Mouse (Mus musculus) liver, postnatal 0 days (tissue): Measurements from ENCODE around the gene Actr6. TPM values are rescaled to one million over a fixed set of nuclear protein-coding genes. Genes with fewer than 3 reads are reported as not detected.
A peak's percentile ranks its signal among the peaks of the same experiment; 100 is the strongest.
"Not testable (repeated sequence)": the region's sequence is repeated elsewhere in the genome, so short reads cannot be mapped to it uniquely, and the experiment has no call there.

ENCODE experiments used
- ATAC-seq: fragments of 200-750 bp; cut with Nextera tagmentation; 2 replicates; pipeline ENCODE4 v1.8.0; 2017; ENCODE audit warnings: mild to moderate bottlenecking, moderate library complexity
- DNase-seq: peaks from one replicate; pipeline ENCODE4 v3.0.0-alpha.2; 2016
- H3K27ac ChIP-seq: fragments of 300-500 bp; sonication (generic); 2 replicates; pipeline ENCODE4 v1.5.1; 2014; ENCODE audit warnings: antibody characterized with exemption, moderate library complexity, mild to moderate bottlenecking, low read depth
- H3K27me3 ChIP-seq: fragments of 300-500 bp; sonication (generic); 2 replicates; pipeline ENCODE4 v1.6.1; 2014; ENCODE audit warnings: low read length, control low read depth, mixed read lengths; ENCODE audit not compliant: insufficient read depth
- H3K36me3 ChIP-seq: fragments of 300-500 bp; sonication (generic); replicated peaks from 2 replicates; pipeline ENCODE4 v1.6.1; 2014; ENCODE audit warnings: mild to moderate bottlenecking, control low read depth, low read length, moderate library complexity, mixed read lengths; ENCODE audit not compliant: insufficient read depth
- H3K4me1 ChIP-seq: fragments of 300-500 bp; sonication (generic); 2 replicates; pipeline ENCODE4 v1.6.1; 2014; ENCODE audit warnings: antibody characterized with exemption, mild to moderate bottlenecking, control low read depth; ENCODE audit not compliant: insufficient read depth
- H3K4me2 ChIP-seq: fragments of 300-500 bp; sonication (generic); 2 replicates; pipeline ENCODE4 v1.6.1; 2014; ENCODE audit warnings: low read depth, mild to moderate bottlenecking, low read length, moderate library complexity, mixed read lengths
- H3K4me3 ChIP-seq: fragments of 300-500 bp; sonication (generic); 2 replicates; pipeline ENCODE4 v1.5.1; 2014; ENCODE audit warnings: low read depth, low read length
- H3K9ac ChIP-seq: fragments of 300-500 bp; sonication (generic); replicated peaks from 2 replicates; pipeline ENCODE4 v1.6.1; 2014; ENCODE audit warnings: mild to moderate bottlenecking, moderate library complexity
- H3K9me3 ChIP-seq: fragments of 300-500 bp; sonication (generic); 2 replicates; pipeline ENCODE4 v1.6.1; 2016; ENCODE audit warnings: mild to moderate bottlenecking, control low read depth, low read length, mixed read lengths
- CTCF ChIP-seq: sonication (generic); IDR thresholded peaks from 2 replicates; pipeline ENCODE4 v1.5.1; 2016; ENCODE audit warnings: antibody characterized with exemption, low read depth
- EP300 ChIP-seq: IDR thresholded peaks from 2 replicates; pipeline ENCODE4 v1.6.1; 2016; ENCODE audit warnings: antibody characterized with exemption, low read depth, mild to moderate bottlenecking
- WGBS: fragments of 180-500 bp; shearing (Covaris S2); extraction: QIAGEN DNeasy Blood & Tissue Kit; methylation state at CpG from one replicate; pipeline ENCODE4 v1.1.7; 2014; ENCODE audit not compliant: insufficient replicate concordance; 5-methylcytosine and 5-hydroxymethylcytosine counted together
- polyA plus RNA-seq: library from polyadenylated mRNA; unstranded; fragments of >200 nt; fragmentation: Nextera tagmentation; extraction: Ambion mirVana; gene quantifications from 2 replicates; pipeline ENCODE4 v1.2.1, GENCODE M21; 2015

Gene Actr6
- polyA plus RNA-seq, 1 experiment from 2014 or later = 19.2 TPM

- WGBS = 76% methylated on average over 3 of the region's 3 CpGs
- Histone ChIP-seq H3K27ac (no peak overlapping the region), H3K9me3 (0 out of 2 replicates have a peak, but pooled peaks cover 3% of the 10 kb centered on the region), H3K4me2 (no peak overlapping the region), H3K27me3 (no peaks in the 10 kb centered on the region), H3K4me3 (no peak overlapping the region), H3K4me1 (no peaks in the 10 kb centered on the region), H3K36me3 (peaks cover 7% of the 10 kb centered on the region), H3K9ac (no peak overlapping the region)
- no peak for DNase-seq
- TF ChIP-seq EP300 (no peak), CTCF (no peak; the same call in 1 of the 2 replicates)
- no peak for ATAC-seq
These were observed 24.7 kb downstream of the Actr6 start for GRCm38 (mm10) chr10:89707397-89707796.

DNA sequence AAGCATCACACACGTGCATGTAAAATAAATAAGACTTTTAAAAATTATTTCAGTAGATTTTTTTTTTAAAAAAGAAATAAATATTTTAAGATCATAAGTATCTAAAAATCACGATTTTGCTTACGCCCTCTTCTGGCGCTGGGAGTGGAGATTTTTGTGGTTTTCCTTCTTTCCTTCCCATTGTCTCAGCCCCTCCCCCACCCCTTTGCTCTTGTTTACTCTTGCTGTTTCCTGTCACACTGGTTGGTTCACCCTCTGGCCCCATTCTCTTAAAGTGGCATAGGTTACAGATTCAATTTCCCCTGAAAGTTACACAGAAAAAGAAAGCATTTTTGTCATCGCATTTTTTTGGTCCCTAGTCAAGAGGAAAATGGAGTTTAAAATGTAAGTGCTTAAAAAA lies 29.1 kb downstream of the Actr6 start:
- Histone ChIP-seq H3K4me2 (no peak overlapping the region), H3K4me3 (no peak overlapping the region), H3K27ac (no peak overlapping the region), H3K27me3 (no peaks in the 10 kb centered on the region), H3K9me3 (no peaks in the 10 kb centered on the region), H3K4me1 (no peaks in the 10 kb centered on the region), H3K36me3 (no peaks in the 10 kb centered on the region), H3K9ac (no peak overlapping the region)
- DNase-seq = peak; percentile 28
- WGBS = 32% methylated on average over 5 of the region's 5 CpGs
- ATAC-seq = no peak
- TF ChIP-seq EP300 (no peak), CTCF (no peak)

DNA sequence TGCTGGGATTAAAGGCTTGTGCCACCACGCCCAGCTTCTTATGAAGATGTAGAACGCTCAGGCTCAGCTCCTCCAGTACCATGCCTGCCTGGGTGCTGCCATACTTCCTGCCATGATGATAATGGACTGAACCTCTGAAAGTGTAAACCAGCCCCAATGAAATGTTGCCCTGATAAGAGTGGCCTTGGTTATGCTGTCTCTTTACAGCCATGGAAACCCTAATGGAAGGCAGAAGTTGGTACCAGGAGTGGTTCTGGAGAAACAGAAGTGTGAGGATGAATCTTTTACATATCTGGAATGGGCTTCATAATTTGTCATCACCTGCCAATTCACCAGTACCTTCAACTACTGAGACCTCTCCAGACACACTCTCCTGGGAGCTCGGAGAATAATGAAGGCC lies 34.1 kb downstream of the Actr6 start:
- Histone ChIP-seq H3K4me1 (no peaks in the 10 kb centered on the region), H3K27ac (no peak overlapping the region), H3K36me3 (no peaks in the 10 kb centered on the region), H3K4me3 (no peak overlapping the region), H3K9ac (no peak overlapping the region), H3K4me2 (no peak overlapping the region), H3K27me3 (no peaks in the 10 kb centered on the region), H3K9me3 (no peaks in the 10 kb centered on the region)
- WGBS = 84% methylated on average over 3 of the region's 3 CpGs
- DNase-seq (no peak), ATAC-seq (no peak)
- TF ChIP-seq EP300 (no peak), CTCF (no peak)

DNA sequence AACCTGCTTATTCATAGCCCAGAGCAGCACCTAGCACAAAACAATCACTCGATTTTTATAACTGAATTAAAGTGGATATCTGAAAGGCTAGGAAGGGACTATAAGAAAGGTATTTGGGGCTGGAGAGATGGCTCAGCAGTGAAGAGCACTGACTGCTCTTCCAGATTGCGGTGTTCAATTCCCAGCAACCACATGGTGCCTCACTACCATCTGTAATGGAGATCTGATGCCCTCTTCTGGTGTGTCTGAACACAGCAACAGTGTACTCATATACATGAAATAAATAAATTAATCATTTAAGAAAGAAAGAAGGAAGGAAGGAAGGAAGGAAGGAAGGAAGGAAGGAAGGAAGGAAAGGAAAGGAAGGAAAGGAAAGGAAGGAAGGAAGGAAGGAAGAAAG lies 35.8 kb downstream of the Actr6 start:
- not testable (repeated sequence) for H3K27ac ChIP-seq, H3K4me3 ChIP-seq, ATAC-seq, DNase-seq, H3K27me3 ChIP-seq, H3K4me2 ChIP-seq, H3K36me3 ChIP-seq, H3K4me1 ChIP-seq, H3K9me3 ChIP-seq, H3K9ac ChIP-seq
- TF ChIP-seq CTCF = 0 out of 2 replicates have a peak, but pooled peaks have one; percentile 8
- 70% methylated on average over 2 of the region's 2 CpGs for WGBS

DNA sequence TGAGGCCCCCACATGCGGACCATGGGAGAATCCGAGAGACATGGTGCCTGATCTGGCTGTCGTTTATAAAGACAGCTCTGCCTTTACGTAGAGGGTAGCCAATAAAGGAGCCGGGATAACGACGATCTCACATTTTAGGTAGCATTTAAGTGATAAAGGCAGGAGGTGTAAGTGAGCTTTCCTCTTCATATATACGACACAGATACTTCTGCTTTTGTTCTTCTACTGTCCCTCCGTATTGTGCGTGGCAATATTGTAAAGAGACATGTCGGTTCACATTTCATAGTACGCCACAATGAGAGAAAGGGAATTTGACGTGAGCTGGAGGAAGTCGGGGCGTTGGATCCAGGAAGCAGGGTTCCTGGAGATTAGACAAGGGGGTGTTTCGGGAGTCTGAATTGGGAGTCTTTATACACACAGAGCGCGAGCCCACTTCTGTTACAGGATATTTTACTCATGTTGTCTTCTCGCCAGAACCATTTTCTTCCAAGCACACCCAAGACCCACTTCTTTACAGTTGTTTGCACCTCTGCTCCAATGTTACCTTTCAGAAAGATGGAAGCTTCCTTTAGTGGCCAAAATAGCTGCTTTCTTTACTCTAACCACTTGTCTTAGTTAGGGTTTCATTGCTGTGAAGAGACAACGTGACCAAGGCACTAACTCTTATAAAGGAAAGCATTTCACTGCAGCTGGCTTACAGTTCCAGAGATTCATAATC lies 36.7 kb downstream of the Actr6 start:
- peak overlapping the region; percentile 40 for H3K4me2 ChIP-seq

GRCm38 (mm10) chr10:89690021-89690420 lies 42.1 kb downstream of the Actr6 start:
- H3K4me1 ChIP-seq = peaks cover 13% of the 10 kb centered on the region
- no peak overlapping the region for H3K27ac ChIP-seq
- no peak for ATAC-seq
- no peaks in the 10 kb centered on the region for H3K36me3 ChIP-seq
- DNase-seq = no peak
- TF ChIP-seq CTCF (no peak), EP300 (peak; percentile 12; the same call in 1 of the 2 replicates)
- WGBS = 47% methylated on average over 8 of the region's 8 CpGs
- no peaks in the 10 kb centered on the region for H3K9me3 ChIP-seq
- H3K4me2 ChIP-seq = no peak overlapping the region
- H3K9ac ChIP-seq = no peak overlapping the region
- no peak overlapping the region for H3K4me3 ChIP-seq
- no peaks in the 10 kb centered on the region for H3K27me3 ChIP-seq

More for the DNA sequence above, 36.7 kb downstream of the Actr6 start:
- Histone ChIP-seq H3K27me3 (no peaks in the 10 kb centered on the region), H3K27ac (no peak overlapping the region), H3K9me3 (no peaks in the 10 kb centered on the region), H3K9ac (no peak overlapping the region), H3K36me3 (no peaks in the 10 kb centered on the region), H3K4me3 (no peak overlapping the region), H3K4me1 (no peaks in the 10 kb centered on the region)
- ATAC-seq = no peak
- DNase-seq = no peak
- 47% methylated on average over 20 of the region's 20 CpGs for WGBS
- TF ChIP-seq EP300 (no peak), CTCF (no peak)
